ENCODE assay signal across 8 mouse cellular contexts in the genomic region with DNA sequence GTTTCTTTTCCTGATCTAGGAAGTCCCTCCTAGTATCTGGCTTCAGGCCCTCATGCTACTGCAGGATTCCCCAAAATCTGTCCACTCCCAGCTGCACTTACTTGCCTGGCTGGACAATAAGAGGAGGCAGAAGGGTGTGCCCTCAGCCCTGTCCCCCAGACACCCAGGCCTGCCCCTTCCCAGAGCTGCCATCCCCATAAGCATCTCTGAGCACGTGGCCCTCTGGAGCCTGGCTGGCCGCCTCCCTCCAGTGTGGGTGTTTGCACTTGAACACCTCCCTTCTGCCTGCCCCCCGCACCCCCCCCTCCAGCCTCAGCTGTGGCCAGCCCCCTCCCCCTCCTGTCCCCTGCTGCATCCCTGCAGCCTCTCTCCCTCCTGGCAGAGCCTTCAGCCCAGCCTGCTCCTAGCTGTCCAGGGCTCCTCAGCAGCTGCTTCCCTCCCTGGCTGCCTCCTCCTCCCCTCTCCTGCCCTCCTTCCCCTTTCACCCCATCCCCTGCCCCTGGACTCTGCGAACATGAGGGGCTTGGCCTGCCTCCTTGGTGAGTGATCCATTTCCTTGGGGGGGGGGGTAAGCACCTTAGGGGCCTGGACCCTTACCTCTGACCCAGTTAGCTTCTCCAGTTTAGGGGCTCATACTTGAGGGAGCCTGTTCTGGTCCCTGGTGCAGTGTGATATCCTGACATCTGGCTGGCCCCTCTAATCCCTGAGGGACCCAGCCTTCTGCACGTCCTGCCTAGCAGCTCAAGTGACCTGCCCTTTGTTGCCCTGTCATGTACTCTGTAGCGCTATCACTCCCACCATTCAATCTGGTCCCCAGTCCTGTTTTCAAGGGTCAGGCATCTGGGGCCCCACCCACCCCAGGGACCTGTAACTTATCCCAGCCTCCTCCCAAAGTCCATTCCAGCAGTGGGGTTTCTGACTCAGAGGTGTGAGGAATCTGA. TPM values are rescaled to one million over a fixed set of nuclear protein-coding genes. Genes with fewer than 3 reads are reported as not detected.
DNase-seq lines count a peak whose midpoint lies in the region; ATAC-seq and TF ChIP-seq lines count a peak whose summit lies in the region.

TSS of gene Ssc5d (plus strand) at position 345 of the 941 bp plus-strand sequence.

- no peak for TF ChIP-seq EP300 in lung, postnatal 0 days (IDR thresholded peaks at IDR 0.05)

- peak within 1 kb of the TSS; percentile 47 for H3K9ac ChIP-seq in forebrain, embryonic 14.5 days (ENCODE audit: low read length)
- no peak within 1 kb of the TSS for H3K9ac ChIP-seq in lung, postnatal 0 days (replicated peaks; ENCODE audit: low read depth)
- H3K9ac ChIP-seq in stomach, embryonic 15.5 days: no peak within 1 kb of the TSS

- H3K27ac ChIP-seq in forebrain, embryonic 14.5 days (ENCODE audit: low read depth, low read length): peak within 1 kb of the TSS; percentile 96
- peak within 1 kb of the TSS; percentile 78 for H3K27ac ChIP-seq in lung, postnatal 0 days (ENCODE audit: low read length)
- H3K27ac ChIP-seq in stomach, embryonic 15.5 days: peak within 1 kb of the TSS; percentile 93

- peak within 1 kb of the TSS; percentile 91 for H3K4me2 ChIP-seq in forebrain, embryonic 14.5 days (ENCODE audit: low read length)
- peak within 1 kb of the TSS; percentile 48; the same call in 1 of the 2 replicates for H3K4me2 ChIP-seq in lung, postnatal 0 days (replicated peaks; ENCODE audit: low read depth, low read length)
- H3K4me2 ChIP-seq in stomach, embryonic 15.5 days: peak within 1 kb of the TSS; percentile 57

- H3K4me3 ChIP-seq in forebrain, embryonic 14.5 days (ENCODE audit: low read depth, low read length): no peak within 1 kb of the TSS
- no peak within 1 kb of the TSS for H3K4me3 ChIP-seq in lung, postnatal 0 days (ENCODE audit: low read depth, low read length)
- no peak within 1 kb of the TSS for H3K4me3 ChIP-seq in stomach, embryonic 15.5 days (replicated peaks)

- WGBS in forebrain, embryonic 14.5 days: 5% methylated on average over 6 of the region's 6 CpGs
- 11% methylated on average over 5 of the region's 6 CpGs for WGBS in lung, postnatal 0 days
- 6% methylated on average over 6 of the region's 6 CpGs for WGBS in stomach, embryonic 15.5 days

- no peaks in the 10 kb centered on the region for H3K9me3 ChIP-seq in forebrain, embryonic 14.5 days (replicated peaks; ENCODE audit: control insufficient read depth, low read length)
- no peaks in the 10 kb centered on the region for H3K9me3 ChIP-seq in lung, postnatal 0 days (ENCODE audit: low read length)
- H3K9me3 ChIP-seq in stomach, embryonic 15.5 days: no peaks in the 10 kb centered on the region

- peaks cover 35% of the 10 kb centered on the region for H3K4me1 ChIP-seq in forebrain, embryonic 14.5 days (ENCODE audit: control insufficient read depth, insufficient read depth, low read length)
- peaks cover 19% of the 10 kb centered on the region for H3K4me1 ChIP-seq in lung, postnatal 0 days (ENCODE audit: insufficient read depth, low read depth, low read length)
- peaks cover 52% of the 10 kb centered on the region for H3K4me1 ChIP-seq in stomach, embryonic 15.5 days

- no peak for DNase-seq in urinary bladder, adult 2 months (ENCODE audit: low spot score)
- no peak for DNase-seq in urinary bladder, postnatal 10 days (ENCODE audit: low spot score)
- DNase-seq in forebrain, embryonic 14.5 days (ENCODE audit: low spot score): peak; percentile 33
- peak; percentile 63 for DNase-seq in heart, postnatal 25 days (ENCODE audit: low spot score)
- peak; percentile 76 for DNase-seq in lung, postnatal 0 days (ENCODE audit: low spot score)
- DNase-seq in layer of hippocampus, adult 9-11 months: no peak
- DNase-seq in cerebellum, adult 8-10 months: no peak

- no peak for TF ChIP-seq CTCF in lung, postnatal 0 days (IDR thresholded peaks at IDR 0.05)

- no peak for ATAC-seq in forebrain, embryonic 14.5 days
- ATAC-seq in lung, postnatal 0 days: peak; percentile 68
- ATAC-seq in stomach, embryonic 15.5 days (ENCODE audit: insufficient read depth, low FRiP score, low read depth): peak; percentile 56

- peaks cover 9% of the 10 kb centered on the region for H3K36me3 ChIP-seq in forebrain, embryonic 14.5 days (ENCODE audit: control insufficient read depth, insufficient read depth, low read length)
- 0 out of 2 replicates have a peak, but pooled peaks cover under 1% of the 10 kb centered on the region for H3K36me3 ChIP-seq in lung, postnatal 0 days (ENCODE audit: insufficient read depth, low read length)
- H3K36me3 ChIP-seq in stomach, embryonic 15.5 days: peaks cover 6% of the 10 kb centered on the region; the same call in 1 of the 2 replicates

- no peaks in the 10 kb centered on the region for H3K27me3 ChIP-seq in forebrain, embryonic 14.5 days (replicated peaks; ENCODE audit: control insufficient read depth, insufficient read depth, low read length)
- 0 out of 2 replicates have a peak, but pooled peaks cover 3% of the 10 kb centered on the region for H3K27me3 ChIP-seq in lung, postnatal 0 days (replicated peaks; ENCODE audit: insufficient read depth, low read length)
- no peaks in the 10 kb centered on the region for H3K27me3 ChIP-seq in stomach, embryonic 15.5 days (replicated peaks)

- intact Hi-C loops in heart, postnatal 25 days (cut with DNase I): no loop called here

RNA-seq across cellular contexts. Expression of gene Ssc5d, which starts in this region (rescaled TPM):
- 10.5 and 12.9 TPM in 2 replicates for polyA plus RNA-seq in urinary bladder, adult 2 months (2012; rRNA removed)
- 0.23 and 0.41 TPM in 2 replicates for polyA plus RNA-seq in forebrain, embryonic 14.5 days (2014; fragmentation: Nextera tagmentation; extraction: Ambion mirVana)
- 1 to 10 TPM; 3.8 to 4.3 TPM for total RNA-seq in heart, postnatal 25 days (2021)
- 1.4 and 1.7 TPM in 2 replicates for polyA plus RNA-seq in lung, postnatal 0 days (2015; fragmentation: Nextera tagmentation; extraction: Ambion mirVana)
- polyA plus RNA-seq in stomach, embryonic 15.5 days (2015; fragmentation: Nextera tagmentation; extraction: Ambion mirVana): 2.1 and 3.5 TPM in 2 replicates

Comparison
In these comparisons a context has a peak if more than half of its experiments do, and no peak if none do; other contexts are left out.
1. Peak in DNase-seq, H3K27ac ChIP-seq, H3K9ac ChIP-seq and H3K4me2 ChIP-seq in forebrain, embryonic 14.5 days; RNA of the gene not detected or under 1 TPM.
2. DNase-seq: peak in heart, postnatal 25 days (single experiment) and lung, postnatal 0 days (single experiment); none in urinary bladder, adult 2 months (single experiment), urinary bladder, postnatal 10 days (single experiment), layer of hippocampus, adult 9-11 months (single experiment) and cerebellum, adult 8-10 months (single experiment).
3. Peak in every context shown above with its lines, with median percentiles within 50 percentile points of each other: H3K27ac ChIP-seq and H3K4me2 ChIP-seq.